Mouse (Mus musculus) brain, embryonic 14.5 days (tissue): ENCODE results near the gene Ehbp1. TPM values are rescaled to one million over a fixed set of nuclear protein-coding genes. Genes with fewer than 3 reads are reported as not detected.

ENCODE experiments used
- DNase-seq: peaks from one replicate; pipeline ENCODE4 v3.0.0-alpha.2; 2011; ENCODE audit warnings: low read depth
- CTCF ChIP-seq: fragments of 200-500 bp; IDR thresholded peaks from 2 replicates; pipeline ENCODE4 v1.5.1; 2012; ENCODE audit warnings: inconsistent platforms, mild to moderate bottlenecking, moderate library complexity, borderline replicate concordance; ENCODE audit not compliant: insufficient read depth, insufficient read length; ENCODE audit errors: extremely low read depth
- POLR2A ChIP-seq: fragments of 200-500 bp; IDR thresholded peaks from 2 replicates; pipeline ENCODE4 v1.6.1; 2012; ENCODE audit warnings: mild to moderate bottlenecking, inconsistent platforms, borderline replicate concordance; ENCODE audit not compliant: poor library complexity, insufficient read depth, insufficient read length, severe bottlenecking; ENCODE audit errors: extremely low read depth
- polyA plus RNA-seq: library from polyadenylated mRNA; depleted of rRNA; stranded (reverse); fragments of >200 nt; gene quantifications from 2 replicates; pipeline ENCODE4 v1.2.3, GENCODE M21; 2012

The Ehbp1 gene
- polyA plus RNA-seq, 1 experiment, result 42.8 TPM

DNA sequence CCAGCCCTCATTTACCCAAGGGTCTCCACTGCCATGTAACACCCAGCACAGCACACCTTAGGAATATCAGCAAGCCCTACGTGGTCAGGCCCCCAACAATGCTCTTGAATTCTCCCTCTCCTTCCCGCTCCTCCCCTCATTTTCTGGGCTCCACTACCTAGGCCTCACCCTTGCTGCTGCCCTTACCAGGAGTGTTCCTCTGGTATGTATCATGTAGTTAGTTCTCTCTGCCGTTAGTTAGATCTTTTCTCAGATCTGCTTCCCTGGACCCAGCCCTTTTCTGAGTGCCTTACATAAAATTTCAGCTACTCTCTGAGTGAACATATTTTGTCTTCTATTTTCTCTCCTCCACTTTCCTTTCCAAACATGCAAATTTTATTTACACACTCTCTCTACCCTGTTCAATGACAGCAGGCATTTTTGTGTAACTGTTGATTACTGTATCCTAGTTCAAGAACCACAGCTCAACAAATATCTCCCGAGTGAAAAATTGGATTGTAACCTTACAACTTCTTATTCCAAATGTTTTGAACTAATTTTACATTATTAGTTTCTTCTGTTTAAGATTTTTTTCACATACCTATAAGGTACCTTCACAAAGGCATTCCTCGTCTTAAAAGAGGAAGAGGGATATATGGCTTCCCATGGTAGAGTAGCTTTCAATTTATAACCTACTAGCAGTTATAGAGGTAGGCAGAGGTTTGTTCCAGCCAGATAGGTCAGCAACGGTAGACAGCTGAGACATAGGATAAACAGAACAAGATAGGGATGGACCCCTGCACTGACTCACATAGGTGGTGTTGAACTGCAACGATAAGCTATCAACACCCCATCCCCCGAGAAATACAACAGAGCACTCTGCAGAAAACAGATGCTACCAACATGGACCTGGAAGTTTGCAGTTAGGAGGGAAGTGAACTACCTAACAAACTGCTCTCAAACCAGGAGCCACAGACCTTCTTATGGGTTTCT, 160.3 kb downstream of the Ehbp1 start:
- DNase-seq, result no peak
- no peak for TF ChIP-seq CTCF
- no peak for TF ChIP-seq POLR2A

DNA sequence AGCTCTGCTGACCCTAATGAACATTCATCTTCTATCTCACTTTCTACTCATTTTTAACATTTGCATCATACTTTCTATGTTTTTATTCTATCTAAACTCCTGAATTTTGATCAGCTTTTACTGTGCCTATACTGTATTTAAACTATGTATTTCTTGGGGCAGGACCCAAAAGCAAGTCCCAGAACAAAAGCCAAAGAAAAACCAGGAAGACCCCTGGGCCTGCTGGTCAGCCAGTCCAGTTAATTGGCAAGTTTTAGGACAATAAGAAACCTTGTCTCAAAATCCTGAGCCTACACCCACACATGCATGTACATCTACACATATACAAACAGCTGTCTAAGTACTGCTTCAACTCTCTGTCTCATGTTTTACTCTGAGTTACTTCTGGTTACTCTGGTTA, 161.9 kb downstream of the Ehbp1 start:
- TF ChIP-seq CTCF, result no peak
- no peak for DNase-seq

DNA sequence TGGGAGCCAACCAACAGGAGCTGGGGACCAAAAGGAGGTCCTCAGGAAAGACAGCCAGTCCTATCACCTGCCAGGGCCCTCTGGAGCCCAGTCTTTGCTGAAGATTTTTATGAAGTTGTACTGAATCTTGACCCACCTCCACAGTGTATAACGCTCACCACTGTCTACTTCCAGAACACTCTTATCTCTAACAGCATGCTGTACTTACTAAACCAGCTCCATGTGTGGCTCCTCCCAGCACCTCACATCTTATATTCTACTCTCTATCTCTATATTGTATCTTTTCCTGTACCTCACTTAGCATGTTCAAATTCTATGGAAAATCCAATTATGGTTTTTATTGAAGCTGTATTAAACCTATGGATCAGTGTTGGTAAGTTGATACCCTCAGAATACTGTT, 163.5 kb downstream of the Ehbp1 start:
- no peak for DNase-seq

DNA sequence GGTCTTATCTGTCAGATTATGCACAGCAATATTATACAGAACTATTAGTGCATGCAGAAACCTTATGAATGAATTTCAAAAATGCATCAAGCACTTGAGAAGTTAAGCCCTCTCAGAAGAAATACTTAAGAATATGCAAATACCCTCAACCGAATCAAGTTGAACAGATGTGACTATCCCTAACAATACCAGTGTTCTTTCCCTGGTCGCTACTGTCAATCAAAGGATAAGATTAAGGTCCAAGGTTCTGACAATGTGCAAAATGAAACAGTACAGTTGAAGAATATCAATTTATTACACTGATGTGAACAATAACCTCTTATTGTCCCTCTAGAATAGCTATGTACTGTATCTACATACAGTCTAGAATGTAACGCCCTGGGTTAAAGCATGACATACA, 167.8 kb downstream of the Ehbp1 start:
- no peak for DNase-seq
- no peak for TF ChIP-seq POLR2A
- no peak for TF ChIP-seq CTCF

More for the DNA sequence above, 163.5 kb downstream of the Ehbp1 start:
- TF ChIP-seq POLR2A (no peak), CTCF (no peak)

DNA sequence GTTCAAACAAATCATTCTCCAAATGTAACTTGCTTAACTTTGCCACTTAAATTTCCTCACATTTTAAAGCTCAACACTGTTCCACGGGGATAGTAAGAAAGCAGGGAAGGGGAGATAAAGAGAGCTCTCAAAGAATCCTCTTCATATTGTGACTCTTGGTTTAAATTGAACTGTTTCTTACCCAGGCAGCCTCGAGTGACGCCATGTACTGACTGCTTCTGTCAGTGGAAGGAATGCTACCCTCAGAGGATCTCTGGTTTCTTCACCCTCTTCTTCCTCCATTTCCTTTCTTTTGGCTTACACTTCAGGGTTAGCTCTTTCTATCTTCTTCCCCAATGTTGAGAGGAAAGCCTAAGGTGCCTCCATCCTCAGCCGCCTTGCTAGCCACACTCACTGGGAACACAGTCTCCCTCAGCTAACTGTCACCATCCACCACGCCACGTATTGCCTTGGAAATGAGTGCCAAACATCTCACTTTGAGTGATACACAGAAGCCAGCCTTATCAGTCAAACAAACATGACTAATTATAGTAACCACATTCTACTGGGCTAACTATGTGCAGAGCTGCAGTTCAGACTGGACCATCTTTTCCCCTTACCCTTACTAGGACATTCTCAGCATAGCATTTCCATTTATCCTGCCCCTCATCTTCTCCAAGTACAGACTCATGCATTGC, 171.0 kb downstream of the Ehbp1 start:
- no peak for TF ChIP-seq CTCF
- no peak for TF ChIP-seq POLR2A
- DNase-seq, result no peak

DNA sequence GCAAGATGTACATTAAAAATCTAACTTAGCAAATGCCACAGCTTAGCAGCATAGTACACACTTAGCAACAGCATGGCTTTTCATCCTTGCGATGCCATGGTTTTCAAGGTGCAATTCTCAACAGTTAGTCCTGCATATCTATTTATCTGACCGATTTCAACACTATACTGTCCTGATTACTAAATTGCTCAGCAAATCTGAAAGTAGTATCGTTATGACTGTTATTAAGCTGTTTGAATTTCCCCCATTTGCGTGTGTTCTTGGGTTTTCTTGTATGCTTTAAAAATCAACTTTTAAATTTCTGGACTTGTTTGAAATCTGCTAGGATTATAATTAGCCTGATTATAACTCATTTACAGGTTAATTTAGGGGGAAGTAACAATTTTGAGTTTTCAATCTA, 184.2 kb downstream of the Ehbp1 start:
- TF ChIP-seq CTCF (no peak), POLR2A (no peak)
- DNase-seq, result no peak

DNA sequence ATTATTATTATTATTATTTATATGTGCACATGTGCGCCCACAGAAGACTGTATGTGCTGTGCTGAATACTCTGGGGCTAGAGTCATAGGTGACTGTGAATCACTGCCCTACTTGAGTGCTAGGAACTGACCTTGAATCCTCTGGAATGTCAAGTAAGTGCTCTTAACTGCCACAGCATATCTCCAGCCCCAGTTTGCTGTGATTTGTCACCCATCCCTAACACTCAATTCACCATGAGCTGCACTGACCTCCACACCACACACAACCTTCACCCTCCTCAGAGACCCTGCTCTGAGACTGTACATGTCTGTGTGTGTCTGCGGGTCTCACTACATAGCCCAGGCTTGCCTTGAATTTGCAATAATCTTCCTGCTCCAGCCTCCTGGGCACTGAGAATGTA, 185.9 kb downstream of the Ehbp1 start:
- no peak for DNase-seq
- TF ChIP-seq POLR2A (no peak), CTCF (no peak)

DNA sequence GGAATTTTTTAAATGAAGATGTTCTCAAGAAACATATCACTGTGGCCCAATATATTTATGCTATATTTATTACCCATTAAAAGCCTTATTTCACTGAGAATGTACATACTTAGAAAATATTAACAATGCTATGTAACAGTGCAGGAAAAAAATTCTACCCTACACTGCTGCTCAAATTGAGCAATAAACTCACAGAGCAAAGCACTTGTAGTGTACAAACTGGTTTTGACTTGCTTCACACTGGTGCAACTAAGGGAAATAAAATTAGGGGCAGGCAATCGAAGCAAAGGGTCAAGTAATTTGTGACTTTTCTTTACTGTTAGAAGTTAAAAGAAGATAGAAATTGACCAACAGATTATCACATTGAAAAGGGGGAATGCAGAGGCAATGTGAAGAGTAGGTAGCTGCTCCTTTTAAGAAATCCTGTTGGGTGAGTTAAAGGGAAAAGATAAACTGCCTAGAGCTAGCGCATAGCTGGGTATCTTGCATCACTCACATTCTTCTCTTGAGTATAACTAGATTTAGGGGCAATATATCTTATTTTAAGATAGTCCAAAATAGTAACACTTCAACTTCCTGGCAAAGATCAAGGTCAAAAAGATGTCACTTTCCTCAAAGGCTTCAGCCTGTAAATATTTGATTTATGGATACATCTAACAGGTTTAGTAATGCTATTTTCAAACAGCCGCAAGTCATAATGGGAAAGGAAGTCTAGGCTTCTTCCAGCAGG, 186.6 kb downstream of the Ehbp1 start:
- no peak for TF ChIP-seq CTCF
- no peak for DNase-seq

- TF ChIP-seq POLR2A (no peak), CTCF (no peak)
- DNase-seq, result no peak
Measured at GRCm38 (mm10) chr11:22154501-22155294, 187.4 kb downstream of the Ehbp1 start.

DNA sequence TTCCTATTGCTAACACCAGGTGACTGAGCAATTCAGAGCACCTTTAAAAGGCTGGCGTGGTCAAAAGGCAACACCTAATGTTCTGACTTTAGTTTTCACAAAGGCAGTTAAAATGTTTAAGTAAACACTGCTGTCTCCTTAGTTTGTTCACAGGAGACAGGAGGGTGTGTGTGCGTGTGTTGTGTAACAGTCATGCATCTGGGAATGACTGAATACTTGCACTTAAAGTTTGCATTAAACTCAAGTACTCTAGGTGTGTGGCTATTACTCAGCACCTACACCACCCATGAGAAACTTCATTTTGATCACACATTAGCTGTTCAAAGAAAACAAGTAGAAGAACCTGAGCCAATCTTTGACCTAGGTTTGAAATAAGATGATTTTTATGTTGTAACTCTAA, 201.4 kb downstream of the Ehbp1 start:
- no peak for TF ChIP-seq POLR2A
- TF ChIP-seq CTCF, result no peak
- no peak for DNase-seq

GRCm38 (mm10) chr11:22138466-22138865, 203.6 kb downstream of the Ehbp1 start:
- TF ChIP-seq POLR2A, result no peak
- TF ChIP-seq CTCF, result no peak

More at GRCm38 (mm10) chr11:22138466-22138865, 203.6 kb downstream of the Ehbp1 start:
- DNase-seq, result no peak
